Mouse (Mus musculus): ENCODE measurements around the gene Itgav.

Gene Itgav

DNA sequence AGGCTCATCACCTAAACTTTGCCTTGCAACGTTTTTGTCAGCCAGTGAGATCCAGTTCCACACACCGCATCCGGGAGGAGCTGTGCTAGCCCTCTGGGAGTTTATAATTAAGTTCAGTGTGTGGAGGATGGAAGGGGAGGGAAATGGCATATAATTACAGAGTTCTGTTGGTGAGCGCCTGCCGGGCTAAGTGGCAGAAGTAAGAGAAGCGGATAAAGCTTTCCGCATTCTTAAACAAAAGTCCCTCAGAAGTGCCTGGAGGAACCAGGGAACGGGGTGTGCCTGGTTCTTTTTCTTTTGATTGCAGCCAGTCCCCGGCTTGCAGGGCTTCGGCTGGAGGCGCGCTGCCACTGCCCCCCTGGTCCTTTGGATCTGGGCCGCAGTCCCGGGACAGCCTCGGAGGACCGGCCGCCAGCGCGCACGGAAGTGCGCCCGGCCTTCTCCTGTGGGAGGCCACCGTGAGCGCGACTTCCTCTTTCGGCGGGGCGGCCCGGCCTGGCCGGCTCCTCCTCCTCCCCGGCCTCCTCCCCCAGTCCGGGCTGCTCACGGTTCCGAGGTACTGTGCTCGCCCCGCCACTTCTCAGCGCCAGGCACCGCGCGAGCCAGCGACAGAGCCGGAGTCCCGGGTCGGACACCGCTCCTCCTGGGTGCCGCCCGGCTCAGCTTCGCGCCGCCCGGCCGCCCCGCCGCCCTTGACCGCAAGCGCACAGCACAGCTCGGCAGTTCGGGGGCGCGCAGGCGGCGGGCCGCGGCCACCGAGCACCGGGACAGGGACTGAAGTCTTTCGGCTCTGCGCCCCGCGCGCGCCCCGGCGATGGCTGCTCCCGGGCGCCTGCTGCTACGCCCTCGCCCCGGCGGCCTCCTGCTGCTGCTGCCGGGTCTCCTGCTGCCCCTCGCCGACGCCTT, at the start of gene Itgav:
Itgav (plus strand) TSS at position 477 of the 906 bp plus-strand sequence.
- no peak for DNase-seq (ENCODE audit: low read depth)

DNA sequence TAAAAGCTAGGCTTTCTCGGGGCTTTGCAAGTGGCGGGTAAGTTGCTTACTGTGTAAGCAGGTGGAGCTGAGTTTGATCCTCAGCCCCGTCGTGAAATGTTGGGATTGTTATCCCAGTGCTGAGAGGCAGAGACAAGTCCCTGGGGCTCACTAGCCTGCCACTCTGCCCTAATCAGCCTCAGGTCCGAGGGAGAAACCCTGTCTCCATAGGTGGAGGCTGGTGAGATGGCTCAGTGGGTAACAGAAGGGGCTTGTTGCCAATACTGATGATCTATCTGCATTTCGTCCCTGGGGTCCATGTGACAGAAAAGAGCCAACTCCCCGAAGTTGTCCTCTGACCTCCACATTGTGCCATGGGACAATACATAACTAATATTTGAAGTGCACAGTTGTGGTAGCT, 49.8 kb upstream of the Itgav start:
- DNase-seq (ENCODE audit: low read depth) = no peak

DNA sequence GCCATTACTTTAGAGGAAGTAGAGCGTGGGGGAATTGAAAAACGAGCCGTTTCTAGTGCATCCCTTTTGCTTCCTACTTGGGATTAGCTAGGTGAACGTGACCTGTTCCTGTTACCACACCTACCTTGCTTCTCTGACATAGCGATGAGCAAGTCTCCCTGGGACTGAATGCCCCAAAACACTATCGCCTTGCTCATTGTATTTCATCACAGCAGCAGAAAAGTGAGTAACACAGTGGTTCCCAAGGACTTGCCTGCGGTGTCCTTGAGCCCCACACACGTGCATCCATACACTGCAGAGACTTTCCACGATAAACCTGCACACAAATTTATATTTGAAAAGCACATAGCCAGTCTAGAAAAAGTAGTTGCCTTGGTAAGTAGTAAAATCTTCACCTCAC, 49.3 kb upstream of the Itgav start:
- DNase-seq (ENCODE audit: low read depth) = no peak

DNA sequence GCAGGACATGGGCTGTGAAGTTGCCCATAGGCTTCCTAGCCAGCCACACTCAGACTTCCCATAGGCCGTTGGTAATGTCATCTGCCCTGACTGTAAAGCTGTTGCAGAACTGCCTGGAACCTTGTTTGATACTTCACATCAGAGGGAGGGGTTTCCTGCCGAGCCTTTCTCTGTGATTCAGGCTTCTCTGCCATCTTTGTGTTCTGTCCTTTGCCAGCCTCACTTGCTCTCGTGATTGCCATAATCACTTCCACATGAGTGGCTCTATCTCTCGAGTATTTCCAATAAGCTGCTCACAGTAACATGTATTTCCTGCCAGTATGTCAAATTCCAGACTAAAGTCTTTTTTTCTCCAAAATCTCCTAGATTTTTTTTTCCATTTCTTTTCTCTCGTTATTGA, 48.5 kb upstream of the Itgav start:
- no peak for DNase-seq (ENCODE audit: low read depth)

DNA sequence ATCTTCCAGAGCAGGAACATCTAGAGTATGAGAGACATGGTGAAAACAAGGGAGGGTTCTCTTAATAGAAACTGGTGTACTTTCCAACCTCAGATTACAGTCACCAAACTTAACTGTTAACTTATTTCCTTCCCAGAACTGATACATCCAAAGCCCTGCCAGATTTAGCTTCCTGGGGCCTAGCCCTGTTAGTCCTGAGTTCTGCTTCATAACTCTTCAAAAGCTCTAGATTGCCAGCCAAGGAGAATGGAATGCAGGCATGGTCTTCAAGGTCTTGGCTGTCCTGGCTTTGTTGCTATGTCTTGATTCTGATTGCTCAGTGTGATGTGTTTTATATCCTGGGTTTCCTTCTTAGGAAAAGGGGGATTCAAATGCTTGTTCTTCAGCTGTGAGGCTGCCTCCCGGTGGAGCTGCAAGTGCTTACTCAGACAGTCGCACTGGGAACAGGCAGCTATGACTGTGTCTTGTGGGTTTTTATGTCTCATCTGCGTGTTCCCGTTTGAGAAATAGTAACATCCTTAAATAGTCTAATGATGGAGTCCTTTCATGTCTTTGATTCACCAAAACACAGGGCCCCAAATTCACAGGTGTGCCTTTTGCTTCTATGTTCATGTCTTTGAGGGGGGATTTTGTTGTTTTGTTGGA, 47.8 kb upstream of the Itgav start:
- no peak for DNase-seq (ENCODE audit: low read depth)

DNA sequence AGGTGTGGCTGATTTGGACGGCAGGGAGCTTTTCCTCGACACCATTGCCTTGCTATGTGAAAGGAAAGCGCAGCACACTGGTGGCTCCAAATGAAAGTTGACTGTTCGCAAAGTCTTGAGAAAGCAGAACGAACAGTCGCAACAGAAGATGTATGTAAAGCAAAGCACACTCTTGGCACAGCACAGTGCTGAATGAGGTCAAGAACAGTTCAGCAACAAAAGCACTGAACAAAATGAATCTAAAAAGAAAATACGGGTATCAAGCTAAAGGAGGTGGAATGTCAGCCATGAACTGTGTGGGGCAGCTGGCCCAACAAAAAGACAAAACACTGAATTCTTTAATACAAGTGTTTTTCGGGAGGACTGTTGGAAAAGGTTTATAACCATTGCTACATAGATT, 42.9 kb upstream of the Itgav start:
- DNase-seq (ENCODE audit: low read depth) = no peak

DNA sequence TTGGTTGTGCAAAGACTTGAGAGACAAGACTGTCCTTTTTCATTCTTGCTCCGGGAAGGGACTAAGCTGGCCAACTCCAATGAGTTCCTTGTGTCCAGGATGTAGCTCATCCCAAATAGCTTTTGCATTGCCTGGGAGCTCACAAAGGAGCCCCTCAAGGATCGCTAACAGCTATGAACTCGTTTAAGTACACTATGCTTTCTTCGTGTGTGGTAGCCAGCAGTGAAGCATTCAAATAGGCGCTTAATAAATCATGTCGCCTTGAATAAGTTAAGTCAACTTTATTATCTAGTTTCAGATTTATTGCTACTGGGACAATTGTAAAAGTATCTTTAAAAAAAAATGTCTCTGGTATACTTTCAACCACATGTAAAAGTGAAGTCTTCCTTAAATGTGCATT, 42.4 kb upstream of the Itgav start:
- DNase-seq (ENCODE audit: low read depth) = no peak

DNA sequence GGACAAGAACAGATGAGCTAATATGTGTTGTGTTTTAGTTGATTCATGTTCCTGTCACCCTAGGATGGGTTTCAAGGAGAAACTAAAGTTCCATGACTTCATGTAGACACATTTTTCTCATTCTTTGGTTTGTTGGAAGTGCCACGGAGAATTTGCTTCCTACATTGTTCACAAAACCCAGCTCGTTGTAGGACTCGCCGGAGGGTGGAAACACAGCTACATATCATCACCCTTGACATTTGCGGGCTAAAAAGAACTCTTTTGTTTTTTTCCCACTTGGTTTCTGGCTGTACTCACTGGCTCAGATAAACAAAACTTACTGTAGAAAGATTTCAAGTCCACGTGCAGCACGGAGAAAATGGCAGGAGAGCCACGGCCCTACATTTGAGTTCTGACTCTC, 41.9 kb upstream of the Itgav start:
- DNase-seq (ENCODE audit: low read depth) = no peak

DNA sequence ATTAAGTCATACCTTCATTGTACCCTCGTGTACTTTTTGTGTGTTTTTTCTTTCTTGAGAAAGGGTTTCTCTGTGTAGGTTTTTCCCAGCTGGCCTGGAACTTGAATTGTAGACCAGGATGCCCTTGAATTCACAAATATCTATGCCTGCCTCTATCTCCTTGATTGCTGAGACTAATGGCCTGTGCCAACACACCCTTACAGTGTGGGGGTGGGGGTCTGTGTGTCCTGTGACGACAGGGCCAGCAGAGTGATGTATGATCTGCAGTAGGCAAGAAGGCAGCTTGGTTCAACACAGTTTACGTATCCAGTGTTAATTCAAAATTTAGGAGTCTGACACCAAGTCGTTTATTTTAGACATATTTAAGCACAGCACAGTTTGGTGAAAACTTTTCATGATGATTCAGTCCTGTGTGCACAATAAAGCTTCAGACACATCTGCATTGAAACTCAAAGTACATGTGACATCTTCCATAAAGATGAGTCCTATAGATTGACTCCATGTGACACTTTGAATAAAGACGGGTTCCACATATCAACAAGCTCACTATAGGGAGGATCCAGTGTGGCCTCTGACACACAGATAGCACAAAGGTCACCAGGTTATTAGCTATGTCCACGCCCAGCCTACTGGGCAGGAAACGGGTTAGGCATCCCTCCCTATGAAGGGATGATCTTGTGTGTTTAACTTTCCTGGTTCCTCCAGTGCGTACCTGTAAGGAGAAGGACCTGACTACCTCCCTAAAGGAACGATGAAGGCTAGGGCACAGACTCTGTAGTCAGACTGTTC, 40.3 kb upstream of the Itgav start:
- no peak for DNase-seq (ENCODE audit: low read depth)

DNA sequence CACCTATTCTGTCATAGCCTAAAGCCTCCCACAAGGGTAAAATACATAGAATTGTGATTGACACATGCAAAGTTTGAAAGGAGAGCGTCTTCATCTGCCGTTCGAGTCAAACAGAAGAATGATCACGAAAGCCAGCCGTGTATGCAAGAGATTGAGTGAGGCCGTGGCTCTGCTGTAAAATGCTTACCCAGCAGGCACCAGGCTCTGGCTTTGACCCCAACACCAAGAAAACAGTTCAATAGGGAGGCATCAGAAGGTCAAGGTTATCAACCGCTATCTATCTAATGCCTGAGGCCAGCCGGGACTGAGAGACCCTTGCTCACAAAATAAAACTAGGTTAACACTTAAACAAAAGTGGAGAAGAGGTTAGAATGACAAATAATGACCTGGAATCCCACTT, 39.5 kb upstream of the Itgav start:
- DNase-seq (ENCODE audit: low read depth) = no peak

DNA sequence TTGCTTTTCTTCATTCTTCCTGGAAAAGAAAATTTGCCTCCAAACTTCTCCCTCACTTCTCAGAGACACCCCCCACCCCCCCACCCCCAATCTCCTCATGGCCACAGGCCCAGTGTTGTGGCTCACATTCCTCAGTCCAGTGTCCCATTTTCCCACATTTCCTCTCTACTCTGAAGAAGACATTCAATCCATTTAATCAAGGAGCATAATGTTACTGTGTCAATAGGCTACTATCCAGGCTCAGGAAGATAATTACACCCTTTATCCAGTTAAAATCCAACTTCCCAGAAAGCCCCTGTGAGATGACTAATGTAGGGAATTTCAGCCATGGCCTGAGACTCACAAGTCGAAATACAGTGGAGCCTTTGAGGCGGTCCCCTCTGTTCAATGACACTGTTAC, 33.8 kb upstream of the Itgav start:
- no peak for DNase-seq (ENCODE audit: low read depth)

DNA sequence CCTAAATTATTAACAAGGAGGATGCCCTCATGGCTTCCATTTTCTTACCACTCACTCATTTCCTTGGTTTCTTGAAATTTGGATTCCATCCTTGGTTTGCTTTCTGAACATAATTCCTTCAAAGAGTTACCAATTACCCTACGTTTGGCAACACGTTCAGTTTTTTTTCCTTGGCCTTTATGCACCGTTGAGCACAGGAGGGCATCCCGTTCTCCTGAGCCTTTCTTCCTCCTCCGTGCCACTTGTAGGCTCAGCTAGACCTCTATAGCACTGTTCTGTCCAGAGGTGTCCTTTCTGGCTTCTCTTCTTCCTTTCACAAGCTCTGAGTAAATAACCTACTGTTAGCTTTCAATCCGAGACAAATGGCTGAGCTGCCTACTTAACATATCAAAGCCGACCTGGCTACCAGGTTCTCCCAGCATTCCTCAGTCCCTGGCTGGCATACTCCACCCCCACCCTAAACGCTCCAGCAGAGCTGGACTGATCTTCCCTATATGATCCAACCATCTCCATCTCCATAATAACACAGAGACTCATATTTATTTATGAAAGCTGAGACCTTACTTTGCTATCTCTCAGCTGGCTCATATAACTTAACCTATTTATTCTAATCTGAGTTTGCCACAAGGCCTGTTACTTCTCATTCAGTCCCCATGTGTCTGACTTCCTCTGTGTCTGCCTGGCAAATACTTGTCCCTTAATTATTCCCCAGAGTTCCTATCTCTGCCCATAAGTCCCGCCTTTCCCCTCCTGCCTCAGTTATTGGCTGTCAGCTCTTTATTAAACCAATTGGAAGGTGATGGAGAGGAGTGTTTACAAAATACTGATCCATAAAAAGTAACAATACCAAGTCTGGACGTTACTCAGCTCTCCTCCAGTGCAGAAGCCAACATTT, 31.3 kb upstream of the Itgav start:
- no peak for DNase-seq (ENCODE audit: low read depth)

DNA sequence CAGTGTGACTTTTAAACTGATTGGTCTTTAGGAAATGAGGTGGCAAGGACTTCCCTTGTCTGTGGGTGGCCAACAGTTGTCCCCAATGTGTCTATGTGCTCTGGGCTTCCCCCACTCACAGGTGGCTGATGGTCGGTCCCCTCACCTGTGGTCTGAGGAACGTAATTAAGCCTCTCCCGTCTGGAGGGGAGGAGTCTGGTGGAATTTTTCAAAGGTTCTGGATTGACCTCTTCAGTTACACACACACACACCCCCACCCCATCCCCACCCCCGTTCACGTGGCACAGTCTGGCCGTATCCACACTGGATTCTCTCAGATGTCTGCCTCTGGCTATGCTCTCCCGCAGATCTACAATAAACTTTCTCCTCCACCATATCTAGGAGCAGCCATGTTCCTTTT, 30.1 kb upstream of the Itgav start:
- DNase-seq (ENCODE audit: low read depth) = no peak

DNA sequence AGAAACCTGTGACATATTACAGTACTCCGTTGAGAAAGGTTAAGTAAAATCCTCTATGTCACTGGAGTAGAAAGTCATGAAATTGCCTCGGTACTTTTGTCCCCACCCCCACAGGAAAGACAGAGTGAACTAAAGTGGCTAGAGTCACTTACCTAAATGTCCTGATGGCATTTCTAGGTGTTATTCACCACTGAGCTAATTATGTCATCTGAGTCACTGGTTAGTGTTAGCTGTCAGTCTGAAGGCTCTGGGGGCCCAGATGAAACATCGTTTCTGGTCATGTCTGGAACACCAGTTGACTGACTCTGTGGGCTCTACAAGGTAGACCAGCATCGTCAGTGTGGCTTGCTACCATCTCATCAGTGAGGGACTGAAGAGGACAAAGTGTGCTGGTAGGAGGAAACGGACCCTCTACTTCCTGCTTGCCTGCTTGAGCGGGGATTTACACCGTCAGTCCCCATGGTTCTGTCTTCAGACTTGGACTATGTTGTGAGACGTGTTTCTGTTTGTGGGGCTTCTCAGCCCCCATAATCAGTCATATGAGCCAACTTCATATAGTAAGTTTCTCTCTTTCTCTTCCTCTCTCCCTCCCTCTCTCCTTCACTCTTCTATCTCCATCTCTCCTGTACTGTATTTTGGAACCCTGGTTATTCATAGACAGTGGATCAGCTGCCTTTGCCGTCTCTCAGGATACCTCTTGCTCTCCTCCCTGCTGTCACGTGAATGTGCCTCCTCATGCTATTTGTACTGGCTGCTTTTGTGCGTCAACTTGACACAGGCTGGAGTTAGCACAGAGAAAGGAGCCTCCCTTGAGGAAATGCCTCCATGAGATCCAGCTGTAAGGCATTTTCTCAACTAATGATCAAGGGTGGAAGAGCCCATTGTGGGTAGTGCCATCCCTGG, 28.6 kb upstream of the Itgav start:
- DNase-seq (ENCODE audit: low read depth) = no peak

DNA sequence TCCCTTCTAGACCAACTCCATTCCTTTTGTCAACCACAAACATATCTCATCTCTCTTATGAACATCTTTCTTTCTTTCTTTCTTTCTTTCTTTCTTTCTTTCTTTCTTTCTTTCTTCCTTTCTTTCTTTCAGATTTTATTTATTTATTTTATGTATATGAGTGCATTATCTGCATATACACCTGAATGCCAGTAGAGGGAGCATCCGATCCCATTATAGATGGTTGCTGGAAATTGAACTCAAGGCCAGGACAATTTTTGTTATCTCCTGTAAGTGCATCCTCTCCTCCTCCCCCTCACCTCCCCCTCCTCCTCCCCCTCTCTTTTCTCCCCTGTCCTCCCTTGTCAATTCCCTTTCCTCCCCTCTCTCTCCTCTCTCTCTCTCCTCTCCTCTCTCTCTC, 25.7 kb upstream of the Itgav start:
- DNase-seq (ENCODE audit: low read depth) = no peak

DNA sequence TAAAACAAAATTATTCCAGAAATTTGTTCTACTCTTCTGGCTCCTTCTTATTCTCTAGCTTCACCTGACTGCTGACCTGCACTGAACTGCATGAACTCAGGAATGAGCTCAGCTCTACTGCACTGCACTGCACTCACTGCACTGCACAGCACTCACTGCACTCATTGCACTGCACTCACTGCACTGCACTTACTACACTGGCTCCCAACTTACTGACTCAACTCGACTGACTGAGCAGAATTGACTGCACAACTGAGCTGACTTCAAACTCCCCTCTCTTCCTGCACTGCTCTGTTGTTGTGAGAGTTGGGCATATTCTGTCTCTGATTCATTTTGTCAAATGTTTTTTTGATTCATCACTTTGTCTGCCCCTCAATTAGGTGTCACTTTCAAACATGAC, 24.9 kb upstream of the Itgav start:
- no peak for DNase-seq (ENCODE audit: low read depth)

DNA sequence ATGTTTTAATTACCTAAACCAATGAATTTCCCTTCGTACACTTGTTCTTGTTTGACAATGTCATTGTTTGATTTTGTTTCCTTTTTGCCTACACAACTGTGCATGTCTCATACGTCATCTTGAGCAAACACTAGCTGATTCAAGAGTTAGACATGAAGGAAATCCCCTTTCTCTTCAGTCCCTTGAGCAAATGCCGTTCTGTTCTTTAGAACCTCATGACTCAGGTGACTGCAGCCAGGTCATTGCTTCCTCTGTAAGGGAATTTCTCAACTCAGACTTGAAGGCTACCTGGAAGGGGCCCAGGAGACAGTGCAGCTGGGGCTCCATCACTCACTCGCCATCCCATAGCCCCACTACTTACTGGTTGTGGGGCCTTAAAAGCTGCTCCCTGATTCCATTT, 23.5 kb upstream of the Itgav start:
- DNase-seq (ENCODE audit: low read depth) = no peak

DNA sequence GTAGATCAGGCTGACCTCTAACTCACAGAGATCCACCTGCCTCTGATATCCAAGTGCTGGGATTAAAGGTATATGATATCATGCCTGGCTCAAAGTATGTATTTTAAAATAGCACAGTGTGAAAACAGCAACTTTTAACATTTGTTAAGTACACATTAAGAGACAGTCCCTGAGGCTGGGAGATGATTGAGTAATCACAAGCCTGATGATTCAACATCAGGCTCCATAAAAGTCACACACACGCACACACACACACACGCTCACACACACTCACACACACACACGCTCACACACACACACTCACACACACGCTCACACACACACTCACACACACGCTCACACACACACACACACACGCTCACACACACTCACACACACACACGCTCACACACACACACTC, 21.8 kb upstream of the Itgav start:
- no peak for DNase-seq (ENCODE audit: low read depth)

DNA sequence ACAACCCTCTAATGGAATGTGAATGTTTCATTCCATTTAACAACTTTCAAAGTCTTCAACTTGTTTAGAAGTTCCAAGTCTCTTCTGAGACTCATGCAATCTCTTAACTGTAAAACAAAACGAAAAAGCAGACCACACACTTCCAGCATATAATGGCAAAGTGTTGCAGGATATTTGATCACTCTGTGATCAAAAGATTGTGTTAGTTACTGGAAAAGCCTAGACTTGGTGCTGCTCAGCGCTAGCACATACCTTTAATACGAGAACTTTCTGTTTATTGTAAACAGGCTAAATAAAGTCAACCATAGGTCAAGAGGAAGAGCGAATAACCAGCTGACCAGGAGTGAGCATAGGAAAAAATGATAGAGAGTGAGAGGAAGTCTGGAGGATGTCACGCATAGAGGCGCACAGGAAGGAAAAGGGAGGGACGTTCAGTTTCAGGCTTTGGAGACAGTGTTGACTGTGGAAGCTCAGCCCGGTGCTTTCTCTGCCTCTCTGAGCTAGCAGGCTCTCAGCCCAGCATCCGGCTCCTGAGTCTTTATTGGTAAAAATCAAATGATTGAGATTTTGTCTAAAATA, 18.5 kb upstream of the Itgav start:
- DNase-seq (ENCODE audit: low read depth) = no peak

DNA sequence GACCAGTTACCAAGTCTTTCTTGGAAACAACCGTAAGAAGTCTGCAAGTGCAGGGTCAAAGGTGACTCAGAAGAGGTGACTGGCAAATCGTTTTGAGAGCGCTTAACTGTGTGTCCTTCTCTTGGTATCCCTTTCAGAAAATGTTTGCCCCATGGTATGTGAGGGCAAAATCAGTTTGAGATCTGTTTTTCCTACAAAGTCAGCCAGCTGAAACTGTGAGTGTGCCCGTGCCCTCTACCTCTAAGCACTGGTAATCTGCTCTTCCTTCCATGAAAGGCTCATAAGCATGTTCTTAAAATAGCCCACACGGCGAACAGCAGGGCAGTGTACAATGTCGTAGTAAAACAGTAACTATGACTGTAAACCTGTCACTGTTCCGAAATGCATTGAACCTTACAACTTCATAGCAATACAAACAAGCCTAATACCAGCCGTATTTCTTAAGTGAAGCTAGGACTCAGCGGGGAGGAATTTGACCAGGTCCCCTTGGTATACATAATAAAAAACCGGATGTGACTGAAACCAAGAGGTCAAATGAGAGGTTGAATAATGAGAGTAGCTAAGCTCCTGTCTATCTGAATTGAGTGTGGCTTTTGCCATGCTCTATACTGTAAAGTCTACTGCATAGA, 14.2 kb upstream of the Itgav start:
- no peak for DNase-seq (ENCODE audit: low read depth)
